Mouse (Mus musculus) large intestine, adult 2 months (tissue): ENCODE measurements at regions not wholly inside any gene's neighbourhood (a gene's known extent, or its start where the extent isn't known, plus 50 kb on each side); places are given as distances from the start of the nearest gene placed in this dataset.
"Not testable (repeated sequence)": the region's sequence is repeated elsewhere in the genome, so short reads cannot be mapped to it uniquely, and the experiment has no call there.

ENCODE experiments used
- DNase-seq: peaks from one replicate; pipeline ENCODE4 v3.0.0-alpha.2; 2012; ENCODE audit warnings: low read depth, low spot score
- WGBS: fragments of 180-500 bp; shearing (Covaris S2); methylation state at CpG from one replicate; pipeline ENCODE4 v1.1.7; 2018; 5-methylcytosine and 5-hydroxymethylcytosine counted together

DNA sequence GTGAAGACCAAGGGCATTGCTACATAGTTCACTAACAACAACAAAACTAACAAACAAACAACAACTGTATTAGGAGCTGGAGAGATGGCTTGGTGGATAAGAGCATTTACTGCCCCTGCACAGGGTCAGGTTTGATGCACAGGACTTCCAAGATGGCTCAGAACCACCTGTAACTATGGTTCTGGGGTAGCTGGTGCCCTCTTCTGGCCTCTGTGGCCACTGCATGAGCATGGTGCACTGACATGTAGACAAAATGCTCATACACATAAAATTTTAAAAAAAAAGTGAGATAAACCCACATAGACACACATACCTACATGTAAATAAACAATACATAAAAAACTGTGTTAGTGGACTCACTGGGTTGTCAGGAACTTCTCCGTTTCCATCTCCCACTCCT, 172.5 kb downstream of the Nucb2 start:
- DNase-seq: no peak
- 62% methylated on average over 1 of the region's 1 CpGs for WGBS

GRCm38 (mm10) chr7:116679195-116679594, 175.0 kb downstream of the Nucb2 start:
- no peak for DNase-seq
- 64% methylated on average over 4 of the region's 4 CpGs for WGBS

DNA sequence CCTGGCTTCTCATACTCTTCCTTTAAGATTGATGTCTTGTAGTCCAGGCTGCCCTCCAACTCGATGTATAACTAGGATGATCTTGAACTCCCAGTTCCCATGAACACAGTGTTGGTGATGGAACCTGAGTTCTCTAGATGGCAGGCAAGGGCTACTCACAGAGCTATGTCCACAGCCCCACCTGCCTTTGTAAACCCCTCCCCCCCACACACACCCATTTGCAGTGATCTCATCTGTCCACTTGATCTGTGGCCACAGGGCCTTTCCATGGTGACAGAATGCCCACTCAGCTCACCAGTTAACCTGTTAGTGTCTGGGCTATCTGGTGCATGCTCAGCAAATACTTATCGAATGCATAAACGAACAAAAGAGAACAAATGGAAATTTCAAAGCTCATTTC, 176.4 kb downstream of the Nucb2 start:
- 63% methylated on average over 3 of the region's 3 CpGs for WGBS
- DNase-seq: no peak

DNA sequence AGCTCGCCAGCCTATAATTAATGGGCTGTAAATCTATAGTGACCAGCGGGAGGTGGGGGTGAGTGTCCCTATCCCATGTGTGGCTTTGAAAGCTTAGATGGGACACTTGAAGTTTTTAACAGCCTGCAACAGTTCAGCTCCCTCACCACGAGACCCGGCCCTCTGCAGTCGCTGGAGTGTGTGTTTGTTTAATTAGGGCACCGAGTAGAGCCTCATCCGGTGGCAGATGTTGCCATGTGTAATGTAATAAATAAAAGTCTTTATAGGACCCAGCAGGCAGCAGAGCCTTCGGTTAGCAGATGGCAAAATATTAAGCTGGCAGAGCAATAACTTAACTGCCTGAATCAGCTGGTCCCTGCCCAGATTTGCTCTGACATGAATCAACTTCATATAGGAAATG, 177.1 kb downstream of the Nucb2 start:
- no peak for DNase-seq
- WGBS: 8% methylated on average over 8 of the region's 8 CpGs

DNA sequence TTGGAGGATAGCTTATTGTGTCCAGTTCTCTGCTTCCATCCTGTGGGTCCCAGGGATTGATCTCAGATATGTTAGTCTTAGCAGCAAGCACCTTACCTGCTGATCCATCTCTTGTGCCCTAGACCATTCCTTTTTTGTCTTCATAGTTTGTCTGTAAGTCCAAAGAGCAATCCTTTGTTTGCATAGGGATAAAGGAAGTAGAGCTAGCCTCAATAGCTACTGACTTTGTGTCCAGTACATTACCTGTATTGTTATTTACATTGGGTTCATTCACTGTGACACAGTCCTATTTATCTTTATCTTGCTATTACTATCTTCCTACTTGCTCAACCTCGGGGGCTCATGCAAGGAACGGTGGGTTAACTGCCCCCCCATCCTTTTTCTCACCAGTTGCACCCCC, 196.2 kb downstream of the Nucb2 start:
- no peak for DNase-seq
- 27% methylated on average over 2 of the region's 2 CpGs for WGBS

GRCm38 (mm10) chr7:116701466-116702342, 197.5 kb downstream of the Nucb2 start:
- no peak for DNase-seq
- 46% methylated on average over 14 of the region's 14 CpGs for WGBS

GRCm38 (mm10) chr7:116702596-116702995, 198.4 kb downstream of the Nucb2 start:
- DNase-seq: no peak
- 89% methylated on average over 2 of the region's 2 CpGs for WGBS

DNA sequence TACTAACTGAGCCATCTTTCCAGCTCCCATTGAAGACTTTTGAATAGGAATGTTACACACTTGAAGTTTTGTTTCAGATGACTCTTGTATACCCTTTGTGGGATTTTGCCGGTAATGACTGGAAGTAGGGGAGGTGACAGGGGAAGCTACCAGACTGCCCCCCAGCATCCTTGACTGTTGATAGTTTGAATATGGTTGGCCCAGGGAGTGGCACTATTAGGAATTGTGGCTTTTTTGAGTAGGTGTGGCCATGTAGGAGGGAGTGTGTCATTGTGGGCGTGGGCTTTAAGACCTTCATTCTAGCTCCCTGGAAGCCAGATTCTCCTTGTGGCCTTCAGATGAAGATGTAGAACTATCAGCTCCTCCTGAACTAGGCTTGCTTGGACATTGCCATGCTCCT, 207.4 kb downstream of the Nucb2 start:
- 81% methylated on average over 2 of the region's 2 CpGs for whole genome bisulfite sequencing
- no peak for DNase-seq

- DNase-seq: no peak
These were observed 209.0 kb downstream of the Nucb2 start for GRCm38 (mm10) chr7:116713200-116713599.

GRCm38 (mm10) chr7:116715234-116716046, 211.3 kb downstream of the Nucb2 start:
- DNase-seq: no peak
- WGBS: 56% methylated on average over 10 of the region's 10 CpGs

More at GRCm38 (mm10) chr7:116713200-116713599, 209.0 kb downstream of the Nucb2 start:
- 67% methylated on average over 8 of the region's 8 CpGs for WGBS

DNA sequence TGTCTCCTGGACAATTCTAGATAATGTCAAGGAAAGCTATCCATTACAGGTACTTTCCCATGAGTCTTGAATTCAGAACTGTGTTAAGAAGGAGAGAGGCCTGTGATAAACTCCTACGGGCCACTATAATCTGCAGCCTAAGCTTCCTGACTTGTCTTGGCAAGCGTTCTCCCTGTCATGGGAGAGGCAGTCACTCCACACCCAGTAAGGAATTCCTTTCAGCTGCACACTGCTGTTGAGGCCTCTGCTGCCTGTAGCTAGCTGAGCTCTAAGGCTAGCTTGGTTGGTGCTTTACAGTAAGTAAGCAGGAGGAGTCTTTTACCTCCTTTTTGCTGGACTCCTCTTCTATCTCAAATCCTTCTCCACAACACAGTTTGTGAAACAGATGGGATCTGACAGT, 224.2 kb downstream of the Nucb2 start:
- no peak for DNase-seq
- WGBS: 27% methylated on average over 2 of the region's 2 CpGs

- no peak for DNase-seq
- 66% methylated on average over 4 of the region's 4 CpGs for WGBS
These were observed 225.6 kb downstream of the Nucb2 start for GRCm38 (mm10) chr7:116729795-116730194.

GRCm38 (mm10) chr7:116735676-116736075, 231.5 kb downstream of the Nucb2 start:
- no peak for DNase-seq
- 61% methylated on average over 3 of the region's 3 CpGs for WGBS

DNA sequence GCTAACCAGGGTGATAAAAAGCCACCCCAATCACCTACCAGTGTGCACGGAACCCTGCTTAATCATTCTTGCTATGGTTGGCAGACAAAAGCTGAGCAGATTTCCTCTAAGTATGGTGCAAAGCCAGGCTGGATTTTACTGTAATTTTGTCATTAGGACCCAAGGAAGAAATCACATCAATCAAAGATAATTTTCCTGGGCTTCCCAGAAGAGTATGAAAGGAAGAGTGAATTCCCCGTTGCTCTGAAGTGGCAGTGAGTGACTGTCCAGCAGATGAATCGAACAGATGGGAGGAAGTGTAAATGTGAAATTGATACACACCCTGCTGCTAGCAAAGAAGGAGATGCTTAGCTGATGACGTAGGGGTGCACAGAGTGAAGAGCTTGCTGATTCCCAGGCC, 232.2 kb downstream of the Nucb2 start:
- 64% methylated on average over 4 of the region's 4 CpGs for WGBS
- no peak for DNase-seq

DNA sequence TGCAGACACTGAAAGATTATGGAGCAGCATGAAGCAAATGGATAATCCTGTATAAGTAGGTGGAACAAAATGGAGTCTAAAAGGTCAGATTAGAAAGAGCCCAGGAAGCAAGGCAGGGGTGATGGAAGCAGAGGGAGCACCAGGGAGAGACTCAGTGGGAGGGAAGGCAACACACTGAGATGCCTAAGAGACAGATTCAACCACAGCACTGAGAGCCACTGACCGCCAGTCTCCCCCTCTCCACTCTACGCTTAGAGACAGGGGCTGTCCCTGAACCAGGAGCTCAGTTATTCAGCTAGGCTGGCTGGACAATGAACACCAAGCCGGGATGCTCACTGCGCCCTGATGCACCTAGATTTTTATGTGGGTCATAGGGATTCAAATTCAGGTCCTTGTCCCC, 233.8 kb downstream of the Nucb2 start:
- DNase-seq: no peak
- WGBS: 93% methylated on average over 4 of the region's 4 CpGs

DNA sequence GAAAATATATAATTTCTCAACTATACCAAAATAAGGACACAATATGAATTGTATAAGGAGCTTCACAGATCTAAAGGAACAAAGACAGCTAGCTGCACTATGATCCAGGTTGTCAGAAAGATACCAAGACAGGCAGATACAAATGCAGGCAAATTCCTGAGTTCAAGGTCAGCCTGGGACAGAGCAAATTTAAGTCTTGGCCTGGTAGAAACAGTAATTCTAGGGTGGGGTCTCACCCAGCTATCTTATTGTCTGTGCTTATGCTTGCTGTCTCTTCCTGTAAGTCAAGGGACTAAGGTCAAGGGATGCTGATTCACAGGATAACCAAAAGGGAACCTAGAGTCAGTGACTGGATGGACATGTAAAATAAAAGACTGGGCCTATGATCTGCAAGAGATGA, 250.4 kb downstream of the Nucb2 start:
- no peak for DNase-seq

GRCm38 (mm10) chr7:116792181-116792580, 288.0 kb downstream of the Nucb2 start:
- DNase-seq: not testable (repeated sequence)
- 92% methylated on average over 19 of the region's 19 CpGs for WGBS

DNA sequence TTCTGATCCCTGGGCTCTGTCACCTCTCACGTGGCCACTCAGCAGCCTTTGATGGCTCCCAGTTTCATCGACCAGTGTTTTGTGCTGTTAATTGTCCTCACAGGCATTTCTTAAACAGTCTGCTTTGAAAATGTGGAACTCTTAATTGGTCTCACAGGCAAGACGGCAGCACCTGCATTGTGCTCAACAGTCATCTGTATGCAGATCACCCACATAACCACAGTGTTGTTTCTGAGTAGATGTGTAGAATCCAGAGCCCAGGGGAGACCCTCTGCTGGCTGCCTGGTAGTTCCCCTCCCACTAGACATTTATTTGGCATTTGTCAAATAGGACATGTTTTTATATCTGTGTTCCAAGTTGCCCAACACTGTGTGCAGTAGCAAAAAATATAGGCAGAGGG, 304.3 kb downstream of the Nucb2 start:
- 69% methylated on average over 3 of the region's 3 CpGs for WGBS
- DNase-seq: no peak

DNA sequence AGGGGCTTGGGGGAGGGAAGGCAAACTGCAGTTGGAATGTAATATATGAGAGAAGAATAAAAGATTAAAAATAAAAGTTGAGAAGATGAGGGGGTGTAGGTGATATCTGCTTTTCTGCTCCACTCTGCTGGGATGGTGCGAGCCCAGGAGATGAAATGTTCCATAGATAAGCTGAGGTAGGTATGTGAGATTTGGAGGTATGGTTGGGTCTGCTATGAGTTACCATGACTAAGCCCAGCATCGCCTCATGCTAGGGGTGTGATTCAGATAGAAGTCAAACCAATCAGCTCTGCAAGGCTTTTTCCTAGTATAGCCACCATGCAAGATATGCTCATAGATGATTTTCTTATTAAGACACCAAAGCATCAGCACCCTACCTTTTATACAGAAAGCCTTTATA, 312.3 kb downstream of the Nucb2 start:
- WGBS: 89% methylated on average over 2 of the region's 2 CpGs
- no peak for DNase-seq

GRCm38 (mm10) chr7:116817991-116818390, 313.8 kb downstream of the Nucb2 start:
- DNase-seq: no peak
- WGBS: 67% methylated on average over 7 of the region's 7 CpGs

- no peak for DNase-seq
- WGBS: 84% methylated on average over 5 of the region's 5 CpGs
These were observed 316.4 kb downstream of the Nucb2 start for GRCm38 (mm10) chr7:116820613-116821012.
